Mouse (Mus musculus) gastrocnemius, adult 8-10 months (tissue): ENCODE results near the gene Nim1k. TPM values are rescaled to one million over a fixed set of nuclear protein-coding genes. Genes with fewer than 3 reads are reported as not detected.

Experiments
- DNase-seq, 2 experiments: peaks; one replicate each; pipeline ENCODE4 v3.0.0; 2022; ENCODE audit warnings: low spot score in 2 of 2
- total RNA-seq, 4 experiments: library from RNA; stranded (reverse); gene quantifications; 2 replicates each; pipeline ENCODE4 v1.2.4; 2022

Gene Nim1k
- total RNA-seq = 1 to 10 TPM; 1.2 to 2.2 (median 1.4) TPM

DNA sequence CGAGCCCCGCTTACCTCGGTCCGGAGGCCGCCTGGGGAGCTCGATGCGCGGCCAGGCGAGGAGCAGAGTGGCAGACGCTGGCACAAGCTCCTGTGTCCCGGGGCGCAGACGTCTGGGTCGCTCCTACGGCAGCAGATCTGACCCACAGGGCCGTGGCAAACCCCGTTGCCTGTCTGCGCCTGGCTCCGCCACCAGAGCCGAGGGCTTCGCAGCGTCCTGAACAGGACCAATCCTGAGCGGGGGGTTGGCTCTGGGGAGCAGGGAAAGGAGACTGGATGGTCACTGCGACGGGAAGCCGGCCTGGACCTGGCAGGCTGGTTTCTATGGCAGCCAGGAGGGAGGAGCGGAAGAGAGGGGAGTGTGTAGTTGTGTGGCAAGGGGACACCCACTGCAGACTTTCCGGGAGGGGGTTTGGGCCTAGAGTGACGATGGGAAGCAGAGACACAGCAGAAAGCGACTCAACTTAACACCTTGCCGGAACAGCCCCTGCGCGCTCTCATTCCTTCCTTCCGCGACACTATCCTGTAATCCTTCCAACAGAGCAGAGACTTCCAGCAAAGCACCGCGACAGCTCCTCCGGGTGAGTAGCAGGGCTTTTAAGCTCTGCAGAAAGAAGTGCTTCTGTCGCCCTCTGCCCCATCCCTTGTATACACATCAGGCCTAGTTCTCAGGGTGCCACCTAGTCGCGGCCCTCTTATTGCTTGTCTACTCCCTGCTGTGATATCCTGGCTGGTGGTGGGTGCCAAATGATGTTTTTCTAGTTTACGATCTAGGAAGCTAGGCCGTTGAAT lies at the start of gene Nim1k:
TSS of gene Nim1k (minus strand) at position 202 of the 791 bp plus-strand sequence.
- DNase-seq = peak; percentile 56 to 76

DNA sequence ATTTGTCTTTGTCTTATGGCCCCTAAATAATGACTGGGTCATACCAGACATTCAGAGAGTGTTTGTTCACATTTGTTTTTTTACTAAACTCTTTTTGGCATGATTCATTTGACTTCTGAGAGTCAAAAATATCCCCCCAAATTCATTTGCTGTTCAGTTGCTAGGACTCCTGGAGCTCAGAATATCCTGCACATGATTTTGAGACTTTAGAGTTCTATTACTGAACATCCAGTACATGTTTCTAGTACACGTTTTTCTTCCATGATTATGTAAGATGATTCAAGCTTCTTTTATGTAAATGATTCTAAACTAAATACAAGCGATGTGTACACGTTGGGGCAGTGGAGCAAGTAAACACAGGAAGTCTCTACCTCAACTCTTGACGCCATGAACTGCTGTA lies 42.0 kb upstream of the Nim1k start:
- DNase-seq = no peak

- DNase-seq = no peak
These were observed 37.2 kb upstream of the Nim1k start for GRCm38 (mm10) chr13:119792791-119793404.

DNA sequence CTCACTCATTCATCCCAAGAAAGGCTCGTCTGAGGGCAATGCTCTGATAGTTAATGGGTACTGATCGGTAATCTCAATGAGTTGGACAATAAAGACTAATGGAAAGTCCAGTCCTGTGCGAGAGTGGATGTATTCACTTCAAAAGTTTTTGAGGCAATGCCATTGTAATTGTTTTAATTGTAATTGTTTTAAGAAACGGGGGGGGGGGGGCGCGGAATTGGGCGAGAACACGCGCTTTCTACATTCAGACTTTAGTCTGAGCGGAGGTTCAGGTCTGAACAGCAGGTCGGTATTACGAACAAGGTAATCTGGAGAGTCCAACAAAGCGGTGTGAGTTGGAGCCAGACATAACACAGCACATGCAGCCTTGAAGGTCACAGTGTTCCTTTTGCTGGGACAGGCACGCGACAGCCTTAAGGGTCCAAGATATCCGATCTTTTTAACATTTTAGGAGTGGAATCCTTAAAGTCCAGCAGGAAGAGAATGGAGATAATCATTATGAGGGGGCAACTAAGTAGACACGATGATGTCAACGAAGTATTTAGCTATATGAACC lies 36.0 kb upstream of the Nim1k start:
- DNase-seq = no peak

DNA sequence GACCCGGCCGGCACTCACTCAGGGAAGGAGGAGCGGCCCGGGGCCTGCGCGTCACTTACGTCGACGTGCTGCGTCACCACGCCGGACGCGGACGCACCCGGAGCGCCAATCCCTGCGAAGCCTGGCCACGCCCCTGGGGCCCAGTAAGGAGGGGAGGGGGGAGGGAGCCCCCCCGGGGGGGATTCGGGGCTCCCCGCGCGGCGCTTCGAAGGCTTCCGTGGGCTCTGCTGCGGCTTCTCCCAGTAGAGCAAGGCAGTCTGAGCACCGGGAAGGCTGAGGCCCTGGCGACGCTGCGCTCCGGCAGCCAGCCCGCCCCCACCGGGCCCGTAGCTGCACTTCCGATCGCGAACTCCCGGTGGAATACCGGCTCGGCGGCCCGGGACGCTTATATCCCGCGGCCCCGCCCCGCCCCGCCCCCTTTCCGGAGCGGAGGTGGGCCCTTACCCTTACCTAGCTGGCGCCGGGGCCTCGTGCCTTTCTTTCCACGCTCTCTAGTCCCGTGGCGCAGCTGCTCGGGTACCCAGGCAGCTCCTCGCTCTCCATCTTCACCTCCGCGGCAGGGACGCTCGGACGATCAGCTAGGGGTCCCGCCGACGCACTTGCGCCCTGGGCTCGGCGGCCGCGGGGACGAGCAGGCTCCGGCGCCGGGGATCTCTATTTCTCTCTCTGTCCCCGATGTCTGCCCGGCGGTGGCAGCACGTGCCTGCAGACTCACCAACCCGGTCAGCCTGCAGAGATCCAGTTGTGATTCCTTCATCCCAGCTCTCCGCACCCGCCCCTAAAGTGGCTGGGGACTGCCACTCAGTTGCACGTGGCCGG lies 35.3 kb upstream of the Nim1k start, which contains the start of gene Zfp131:
TSS of gene Zfp131 (minus strand) at position 129 of the 819 bp plus-strand sequence.
- DNase-seq = peak; percentile 85 to 94

DNA sequence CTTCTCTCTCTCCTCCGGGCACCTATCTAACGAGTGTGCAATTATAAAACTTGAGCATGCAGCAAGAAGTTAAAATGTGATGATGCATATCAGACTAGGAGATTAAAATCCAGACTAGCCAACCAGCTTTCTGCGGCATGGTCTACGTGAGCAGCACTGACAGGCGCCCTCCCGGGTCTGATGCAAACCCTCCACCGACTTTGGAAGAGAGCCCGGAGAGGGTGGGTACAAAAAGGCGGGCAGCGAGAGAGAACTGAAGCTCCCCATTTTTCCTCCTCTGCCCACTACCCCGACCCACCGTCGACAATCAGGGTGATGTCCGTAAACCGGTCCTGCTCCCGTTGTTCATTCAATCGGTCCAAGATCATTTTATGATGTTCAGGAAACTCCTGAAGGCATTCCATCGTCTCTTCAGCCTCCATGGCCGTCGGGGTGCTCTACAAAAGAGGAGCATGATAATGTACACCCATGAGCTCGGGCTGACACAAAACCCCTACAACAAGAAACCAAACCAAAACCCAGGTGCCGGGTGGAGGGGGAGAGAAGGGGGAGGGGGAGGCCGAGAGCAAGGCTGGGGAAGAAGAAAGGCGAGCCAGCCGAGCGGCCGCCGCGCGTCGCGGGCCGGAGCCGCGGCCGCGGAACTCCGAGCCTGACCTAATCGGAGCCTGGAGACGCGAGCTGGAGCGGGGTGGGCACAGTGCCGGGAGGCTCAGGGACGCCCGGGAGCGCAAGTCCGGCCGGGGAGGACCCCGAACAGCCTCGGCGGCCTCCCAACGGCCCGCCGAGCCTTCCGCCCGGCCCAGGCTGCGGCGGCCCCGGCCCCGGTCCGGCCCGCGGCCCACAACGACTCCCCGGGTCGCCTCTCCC lies 34.4 kb upstream of the Nim1k start:
- peak; percentile 62 to 70 for DNase-seq

DNA sequence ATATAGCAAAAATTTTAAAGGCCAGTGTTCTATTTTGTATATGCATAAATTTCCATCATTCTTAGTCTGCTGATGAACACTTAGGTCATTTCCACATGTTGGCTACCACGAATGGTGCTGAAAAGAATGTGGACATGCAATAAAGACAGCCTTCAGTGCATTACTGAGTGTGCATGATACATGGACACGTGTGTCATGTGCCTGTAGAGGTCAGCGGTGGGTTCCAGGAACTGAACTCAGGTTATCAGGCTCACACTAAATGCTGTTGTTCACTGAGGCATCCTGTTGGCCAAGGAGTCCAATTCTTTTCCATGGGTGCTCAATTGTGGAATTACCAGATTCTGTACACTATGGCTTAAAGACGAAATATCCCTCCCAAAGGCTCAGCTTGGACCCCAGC lies 27.9 kb upstream of the Nim1k start:
- no peak for DNase-seq

- no peak for DNase-seq
These were observed 12.9 kb upstream of the Nim1k start for GRCm38 (mm10) chr13:119768541-119768940.

DNA sequence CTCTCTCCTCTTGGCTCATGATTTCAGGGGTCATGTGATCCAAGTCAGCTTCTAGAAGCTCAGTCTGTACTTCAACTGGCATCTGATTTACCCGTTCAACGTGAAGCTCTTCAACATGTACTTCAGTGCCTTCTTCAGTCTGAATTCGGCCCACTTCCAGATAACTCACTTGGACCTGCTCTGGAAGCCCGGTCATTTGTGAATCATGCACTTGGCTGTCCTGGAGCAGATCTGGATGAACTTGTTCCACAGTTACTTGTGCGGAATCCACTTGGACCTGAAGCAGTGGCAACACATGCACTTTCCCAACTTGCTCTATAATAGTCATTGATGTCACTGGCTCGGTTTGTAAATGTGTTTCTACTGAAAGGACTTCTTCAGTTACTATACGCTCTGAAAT lies 10.8 kb upstream of the Nim1k start:
- DNase-seq = no peak

DNA sequence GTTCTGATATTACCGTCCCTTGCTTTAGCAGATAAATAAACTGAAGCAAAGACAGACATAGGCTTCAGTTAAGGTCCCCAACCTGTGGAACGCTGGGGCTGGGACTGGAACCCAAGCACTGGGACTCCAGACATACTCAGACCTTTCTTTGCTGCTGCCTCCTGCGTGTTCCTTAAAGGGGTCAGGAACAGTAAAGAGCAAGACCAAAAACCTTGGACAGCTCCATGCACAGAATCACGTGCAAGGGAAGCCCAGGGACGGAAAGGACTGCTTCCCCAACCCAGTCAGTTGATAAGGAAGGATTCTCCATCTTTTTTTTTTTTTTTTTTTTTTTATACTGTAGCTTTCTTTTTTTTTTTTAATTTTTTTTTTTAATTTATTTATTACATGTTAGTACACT lies 1.1 kb upstream of the Nim1k start:
- no peak for DNase-seq

DNA sequence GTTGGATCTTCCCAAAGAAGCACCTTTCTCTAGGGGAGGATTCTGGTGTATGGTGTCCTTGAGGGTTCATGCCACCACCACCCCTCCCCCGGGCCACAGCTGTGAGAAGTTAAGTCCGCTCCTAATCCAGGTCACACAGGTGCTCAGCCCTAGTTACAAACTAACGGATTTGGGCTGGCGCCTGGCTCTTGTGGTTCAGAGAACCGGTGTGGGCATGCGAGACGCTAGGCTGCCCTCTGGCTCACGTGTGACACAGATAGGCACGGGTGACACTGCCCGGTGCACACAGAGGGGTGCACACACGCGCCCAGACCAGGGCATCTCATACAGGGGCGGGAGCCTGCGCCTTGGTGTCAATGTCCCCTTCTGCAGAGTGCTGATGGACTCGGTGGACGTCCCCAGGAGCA lies 538 bp downstream of the Nim1k start:
- peak in 1 of 2 experiments; percentile 11 for DNase-seq

- no peak for DNase-seq
These were observed 1.1 kb downstream of the Nim1k start for GRCm38 (mm10) chr13:119754635-119755020.

DNA sequence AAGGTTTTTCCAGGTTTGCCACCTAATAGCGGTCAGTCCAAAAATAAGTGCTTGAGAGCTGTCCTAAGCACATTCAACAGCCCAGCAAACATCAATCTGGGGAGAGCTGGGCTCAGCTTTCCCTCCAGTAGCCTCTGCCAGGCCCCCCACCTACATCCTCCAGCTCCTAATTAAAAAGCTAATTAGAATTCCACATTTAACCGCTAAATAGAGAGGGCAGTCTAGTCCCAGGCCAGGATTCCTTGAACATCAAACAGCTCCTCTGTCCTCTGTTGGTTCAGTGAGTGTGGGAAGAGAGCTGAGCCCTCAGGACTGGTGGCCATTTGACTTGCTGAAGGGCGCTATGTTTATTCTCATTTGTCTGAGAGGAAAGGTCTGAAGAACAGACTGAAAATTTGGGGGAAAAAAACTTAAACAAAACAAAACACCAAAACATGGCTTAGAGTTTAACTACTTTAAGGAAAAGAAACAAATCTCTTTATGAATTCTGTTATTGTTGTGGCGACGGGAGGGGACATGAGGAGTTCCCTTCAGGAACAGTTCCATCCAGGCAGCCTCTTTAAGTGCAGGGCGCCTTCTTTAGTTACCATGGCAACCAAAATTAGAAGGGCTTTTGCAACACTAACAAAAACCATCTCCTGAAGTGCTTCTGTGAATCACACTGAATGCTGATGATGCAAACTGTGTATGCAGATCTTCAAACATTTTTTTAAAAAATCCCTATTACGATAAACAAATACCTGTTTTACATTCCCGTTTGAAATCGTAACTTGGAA lies 1.6 kb downstream of the Nim1k start:
- no peak for DNase-seq

DNA sequence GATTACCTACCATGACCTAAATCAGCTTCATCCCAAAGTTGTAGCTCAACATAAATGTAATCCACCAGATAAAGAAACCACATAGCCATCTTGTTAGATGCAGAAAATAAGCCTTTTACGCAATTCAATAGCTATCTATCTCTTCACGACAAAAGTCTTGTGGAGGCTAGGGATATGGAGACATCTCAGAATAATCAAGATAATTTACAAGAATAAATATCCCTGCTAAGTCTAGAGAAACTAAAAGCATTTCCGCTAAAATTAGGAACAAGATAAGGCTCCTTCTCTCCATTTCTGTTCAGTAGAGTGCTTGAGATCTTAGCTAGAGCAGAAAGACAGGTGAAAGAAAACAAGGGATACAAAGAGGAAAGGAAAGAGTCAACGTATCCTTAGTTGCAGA lies 8.8 kb downstream of the Nim1k start:
- no peak for DNase-seq

DNA sequence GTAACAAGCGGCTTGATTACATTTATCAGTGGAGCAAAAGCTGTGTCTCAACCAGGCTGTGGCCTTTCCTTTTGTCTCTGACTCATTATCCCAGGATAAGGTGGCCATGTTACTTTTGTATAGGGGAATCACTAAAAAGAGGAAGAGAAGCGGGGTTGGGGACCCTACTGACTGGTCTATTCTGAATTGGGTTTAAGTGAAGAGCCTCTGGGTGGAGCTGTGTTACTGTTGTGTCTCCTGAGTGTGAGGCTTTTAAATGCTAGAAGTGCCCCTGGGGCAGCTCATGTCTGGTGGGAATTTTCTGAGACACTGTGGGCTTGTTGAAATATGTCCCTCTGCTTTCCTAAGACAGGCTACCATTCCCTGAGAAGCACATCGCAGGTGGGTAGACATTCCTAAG lies 12.2 kb downstream of the Nim1k start:
- no peak for DNase-seq

GRCm38 (mm10) chr13:119742711-119743415 lies 12.8 kb downstream of the Nim1k start:
- no peak for DNase-seq

DNA sequence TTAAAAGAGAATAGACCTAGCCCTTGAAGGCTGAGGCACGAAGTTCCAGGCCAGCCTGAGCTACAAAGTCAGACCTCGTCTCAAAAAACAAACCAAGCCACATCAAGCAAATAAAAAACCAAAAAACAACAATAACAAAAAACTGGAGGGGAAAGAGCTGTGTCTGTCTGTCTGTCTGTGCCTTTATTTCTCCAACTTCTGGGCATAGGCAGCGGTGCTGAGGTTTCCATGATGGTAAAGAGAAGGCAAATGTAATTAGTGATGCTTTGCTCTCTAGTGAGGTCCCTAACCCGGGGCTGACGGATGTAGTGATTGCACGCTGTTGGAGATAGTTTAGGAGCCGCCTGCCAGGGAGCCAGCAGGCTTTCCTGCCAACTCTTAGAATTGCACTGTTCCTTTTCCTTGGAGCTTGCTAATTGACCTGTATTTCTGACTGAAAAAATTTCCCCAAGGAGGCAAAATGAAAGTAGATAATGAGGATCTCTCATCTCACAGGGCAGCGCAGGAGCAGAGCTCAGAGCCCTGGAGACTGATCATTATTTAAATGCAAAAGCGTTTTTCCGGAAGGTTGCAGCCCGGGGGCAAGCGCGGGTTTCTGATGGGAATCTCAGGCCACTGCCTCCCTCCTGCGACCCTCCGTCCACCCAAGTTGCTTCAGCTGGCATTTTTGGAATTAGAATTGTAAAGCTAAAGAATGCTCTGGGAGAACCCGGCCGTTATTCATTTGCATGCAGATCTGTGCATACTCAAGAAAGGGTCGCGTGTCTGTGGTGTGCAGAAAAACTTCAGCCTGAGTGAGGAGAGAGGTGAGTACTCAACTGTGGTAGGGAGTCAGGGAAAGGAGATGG lies 14.1 kb downstream of the Nim1k start:
- DNase-seq = no peak

- DNase-seq = no peak
These were observed 24.2 kb downstream of the Nim1k start for GRCm38 (mm10) chr13:119731448-119731847.
